Mouse (Mus musculus) embryonic fibroblast, embryonic 13.5 days (primary cell): Measurements from ENCODE around the gene Piwil1.

Experiments used
- CTCF ChIP-seq: IDR thresholded peaks from 2 replicates; pipeline ENCODE4 v1.5.1; 2011; ENCODE audit warnings: mild to moderate bottlenecking, control low read depth, low read length, moderate library complexity, borderline replicate concordance; ENCODE audit not compliant: insufficient read depth
- POLR2A ChIP-seq: IDR thresholded peaks from 2 replicates; pipeline ENCODE4 v1.6.1; 2011; ENCODE audit warnings: low read depth, mild to moderate bottlenecking, control low read depth, low read length, moderate library complexity

- no peak for TF ChIP-seq POLR2A
- no peak for TF ChIP-seq CTCF
Observed at GRCm38 (mm10) chr5:128761118-128761517, 58.8 kb downstream of the Piwil1 start.
